Mouse (Mus musculus) layer of hippocampus, postnatal 25 days (tissue): Measurements from ENCODE around the gene Rpl6. TPM values are rescaled to one million over a fixed set of nuclear protein-coding genes. Genes with fewer than 3 reads are reported as not detected.
A peak's percentile ranks its signal among the peaks of the same experiment; 100 is the strongest.
"Not testable (repeated sequence)": the region's sequence is repeated elsewhere in the genome, so short reads cannot be mapped to it uniquely, and the experiment has no call there.

Source experiments
- DNase-seq, 2 experiments: peaks; one replicate each; pipeline ENCODE4 v3.0.0; 2022; ENCODE audit warnings: mixed read lengths in 2 of 2, low spot score in 1 of 2; ENCODE audit errors: extremely low spot score in 1 of 2
- total RNA-seq, 2 experiments: library from RNA; stranded (reverse); gene quantifications; 2 replicates each; pipeline ENCODE4 v1.2.3; 2021

The Rpl6 gene
- total RNA-seq, 2 experiments from 2014 or later, result 433 to 489 TPM

- DNase-seq, result no peak
Measured at GRCm38 (mm10) chr5:121194173-121194572, 10.1 kb upstream of the Rpl6 start.

- no peak for DNase-seq
Measured at GRCm38 (mm10) chr5:121196764-121197163, 7.5 kb upstream of the Rpl6 start.

DNA sequence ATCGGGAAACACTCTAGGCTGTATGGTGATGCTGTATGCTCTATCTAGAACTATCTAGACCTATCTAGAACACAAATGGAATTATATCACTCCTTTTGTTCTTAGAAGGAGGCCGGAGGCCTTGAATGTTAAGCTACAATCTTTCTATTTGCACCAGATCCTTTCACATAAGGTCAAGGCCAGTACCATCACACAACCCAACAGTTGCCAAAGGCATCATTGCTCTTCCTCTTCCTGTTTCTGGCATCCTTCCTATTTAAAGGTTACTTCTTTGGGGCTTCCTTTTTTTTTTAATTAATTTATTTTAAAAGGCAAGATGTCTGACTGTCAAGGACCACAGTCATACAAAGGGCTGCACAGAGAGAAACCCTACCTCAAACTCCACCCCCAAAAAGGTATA is 6.9 kb upstream of the Rpl6 start:
- DNase-seq, result no peak

GRCm38 (mm10) chr5:121198376-121198775 is 5.9 kb upstream of the Rpl6 start:
- no peak for DNase-seq

GRCm38 (mm10) chr5:121201739-121202138 is 2.5 kb upstream of the Rpl6 start:
- no peak for DNase-seq

DNA sequence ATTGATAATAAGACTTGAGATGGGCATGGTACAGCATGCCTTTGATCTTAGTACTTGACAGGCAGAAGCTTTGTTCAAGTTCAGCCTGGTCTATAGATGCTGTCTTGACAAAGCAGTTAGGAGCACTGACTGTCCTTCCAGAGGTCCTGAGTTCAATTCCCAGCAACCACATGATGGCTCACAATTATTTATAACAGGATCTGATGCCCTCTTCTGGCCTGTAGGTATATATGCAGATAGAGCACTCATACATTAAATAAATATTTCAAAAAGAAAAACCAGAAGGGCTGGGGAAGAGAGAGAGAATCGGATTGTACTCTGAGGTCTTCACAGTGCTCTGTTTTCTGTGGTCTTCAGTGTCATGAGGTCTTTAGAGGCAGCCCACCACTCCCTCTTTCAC is 1.8 kb upstream of the Rpl6 start:
- DNase-seq, result no peak

DNA sequence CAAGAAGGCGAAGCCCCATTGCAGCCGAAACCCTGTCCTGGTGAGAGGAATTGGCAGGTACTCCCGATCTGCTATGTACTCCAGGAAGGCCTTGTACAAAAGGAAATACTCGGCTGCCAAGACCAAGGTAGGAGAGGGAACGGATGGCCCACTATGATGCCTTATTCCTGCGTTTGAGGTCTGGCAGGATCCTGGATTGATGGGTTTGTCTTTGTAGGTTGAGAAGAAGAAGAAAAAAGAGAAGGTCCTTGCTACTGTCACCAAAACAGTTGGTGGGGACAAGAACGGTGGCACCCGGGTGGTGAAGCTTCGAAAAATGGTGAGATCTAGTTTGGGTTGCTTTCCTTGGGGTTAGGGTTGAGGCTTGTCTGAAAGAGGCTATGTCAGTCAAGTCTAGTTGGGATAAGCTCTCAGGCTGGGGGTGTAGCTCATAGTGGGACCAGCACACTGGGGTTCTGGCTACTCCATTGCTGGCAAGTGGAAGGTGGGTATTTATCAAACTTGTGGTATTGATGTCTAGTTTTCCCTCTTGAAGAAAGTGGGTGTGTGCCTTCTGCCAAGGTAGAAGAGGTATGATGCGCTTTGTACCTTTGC is 1.4 kb downstream of the Rpl6 start:
- not testable (repeated sequence) for DNase-seq

DNA sequence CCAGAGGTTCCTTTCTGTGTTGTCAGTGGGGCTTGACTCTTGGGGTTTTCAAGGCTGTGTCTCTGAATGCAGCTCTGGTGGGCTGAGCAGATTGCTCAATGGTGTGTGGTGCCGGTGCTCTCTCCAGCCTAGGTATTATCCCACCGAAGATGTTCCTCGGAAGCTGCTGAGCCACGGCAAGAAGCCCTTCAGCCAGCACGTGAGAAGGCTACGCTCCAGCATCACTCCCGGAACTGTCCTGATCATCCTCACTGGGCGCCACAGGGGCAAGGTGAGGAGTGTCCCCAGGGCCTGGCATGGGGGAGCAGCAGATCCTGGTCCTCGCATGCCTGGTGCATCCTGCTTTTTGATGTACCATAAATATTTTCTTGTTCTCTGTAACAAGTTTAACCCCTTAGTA is 2.3 kb downstream of the Rpl6 start:
- DNase-seq, result no peak

- DNase-seq, result no peak
Measured at GRCm38 (mm10) chr5:121206984-121207383, 2.7 kb downstream of the Rpl6 start.

DNA sequence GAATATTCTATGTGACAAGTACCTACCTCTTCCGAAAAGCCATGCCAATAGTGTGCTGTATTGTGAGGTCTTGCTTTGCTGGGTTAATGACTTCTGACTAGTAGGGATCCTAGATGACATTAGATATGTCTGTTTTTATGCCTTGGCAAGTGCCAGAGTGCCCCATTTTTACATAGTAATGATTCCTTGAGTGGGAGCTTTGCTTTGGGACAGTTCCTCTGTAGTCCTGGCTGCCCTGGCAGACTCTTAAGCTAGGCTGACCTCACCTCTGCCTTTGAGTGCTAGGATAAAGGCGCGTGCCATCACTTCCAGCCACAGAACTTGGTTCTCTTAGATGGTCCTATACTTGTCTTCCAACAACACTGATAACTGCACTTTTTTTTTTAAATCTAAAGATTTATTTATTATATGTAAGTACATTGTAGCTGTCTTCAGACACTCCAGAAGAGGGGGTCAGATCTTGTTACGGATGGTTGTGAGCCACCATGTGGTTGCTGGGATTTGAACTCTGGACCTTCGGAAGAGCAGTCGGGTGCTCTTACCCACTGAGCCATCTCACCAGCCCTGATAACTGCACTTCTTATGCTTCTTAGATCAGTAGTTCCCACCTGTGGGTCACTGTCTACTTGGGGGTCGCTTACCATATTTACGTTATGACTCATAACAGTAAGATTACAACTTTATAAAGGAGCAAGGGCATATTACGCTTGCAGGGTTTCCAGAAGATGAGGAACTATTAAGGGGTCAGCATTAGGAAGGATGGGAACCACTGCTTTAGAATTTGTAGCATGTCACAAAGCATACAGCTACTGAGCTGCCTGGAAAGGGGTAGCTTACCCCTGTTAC is 5.7 kb downstream of the Rpl6 start:
- no peak for DNase-seq

DNA sequence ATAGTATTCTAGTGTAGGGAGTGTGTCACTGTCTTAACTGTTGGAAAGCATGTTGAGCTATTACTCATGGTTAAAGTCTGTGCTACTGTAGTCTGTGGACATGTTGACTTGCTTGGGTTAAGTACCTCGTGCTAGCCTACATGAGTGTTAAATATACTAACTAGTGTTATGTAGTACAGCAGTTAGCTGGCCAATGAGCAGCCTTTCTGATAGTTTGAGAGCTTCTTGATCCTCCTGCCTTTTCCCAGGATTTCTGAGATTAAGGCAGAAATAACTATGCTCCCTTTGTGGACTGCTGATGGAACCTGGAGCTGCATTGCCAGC is 6.3 kb downstream of the Rpl6 start:
- DNase-seq, result no peak

DNA sequence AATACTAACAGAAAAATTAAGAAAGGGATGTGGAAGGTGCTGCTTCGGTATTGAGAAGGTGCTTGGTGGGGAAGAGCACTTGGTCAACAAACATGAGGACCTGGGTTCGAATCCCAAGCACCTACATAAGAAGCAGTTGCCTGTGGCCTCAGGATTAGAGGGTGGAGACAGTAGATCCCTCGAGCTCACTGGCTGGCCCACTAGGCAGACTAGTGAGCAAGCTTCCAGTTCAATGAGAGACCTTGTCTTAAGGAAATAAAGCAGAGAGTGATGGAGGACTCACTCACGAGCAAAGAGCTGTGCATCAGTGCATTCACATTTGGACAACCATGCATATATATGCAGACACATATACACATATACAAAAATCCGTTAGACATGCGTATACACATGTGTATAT is 7.8 kb downstream of the Rpl6 start:
- DNase-seq, result no peak

DNA sequence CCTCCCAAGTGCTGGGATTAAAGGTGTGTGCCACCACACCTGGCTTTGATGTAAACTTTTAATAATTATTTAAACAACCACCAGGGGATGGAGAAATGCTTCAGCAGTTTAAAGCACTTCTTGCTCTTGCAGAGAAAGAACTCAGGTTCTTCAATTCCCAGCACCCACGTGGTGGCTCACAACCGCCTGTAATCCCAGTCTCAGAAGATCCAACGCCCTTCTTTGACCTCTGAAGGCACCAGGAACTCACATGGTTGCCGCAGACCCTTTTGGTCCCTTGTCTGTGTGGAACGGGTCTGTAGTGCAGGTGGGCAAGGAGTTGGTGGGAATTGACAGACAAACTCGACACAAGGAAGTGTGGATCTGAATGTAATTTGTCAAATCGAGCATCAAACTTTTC is 10.4 kb downstream of the Rpl6 start:
- DNase-seq, result no peak

DNA sequence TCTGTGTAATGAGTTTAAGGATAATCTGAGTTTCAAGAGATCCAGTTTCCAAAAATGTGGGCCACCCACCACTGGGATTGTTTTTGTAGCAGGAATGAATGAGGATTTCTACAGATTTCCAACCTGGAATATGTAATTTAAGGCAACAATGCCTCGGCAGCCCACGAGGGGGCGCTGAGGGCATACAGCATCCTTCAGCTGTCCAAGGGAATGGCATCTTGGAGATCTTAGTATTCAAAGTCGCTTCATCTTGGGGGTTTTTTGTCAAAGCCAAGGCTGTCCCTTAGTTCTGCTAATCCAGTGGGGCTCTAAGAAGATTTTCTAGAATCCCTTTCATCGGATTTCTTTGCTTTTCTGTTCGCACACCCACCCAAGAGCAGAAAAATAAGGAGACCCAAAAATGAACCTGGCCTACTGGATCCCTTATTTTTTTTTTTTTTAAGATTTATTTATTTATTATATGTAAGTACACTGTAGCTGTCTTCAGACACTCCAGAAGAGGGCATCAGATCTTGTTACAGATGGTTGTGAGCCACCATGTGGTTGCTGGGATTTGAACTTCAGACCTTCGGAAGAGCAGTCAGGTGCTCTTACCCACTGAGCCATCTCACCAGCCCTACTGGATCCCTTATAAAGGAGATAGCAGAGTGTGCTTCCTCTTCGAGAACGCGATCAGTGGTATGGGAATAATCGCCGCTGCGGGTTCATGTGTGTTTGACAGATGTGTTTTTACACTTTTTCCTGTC is 11.3 kb downstream of the Rpl6 start:
- peak; percentile 56 to 75 for DNase-seq

GRCm38 (mm10) chr5:121216126-121216446 is 11.8 kb downstream of the Rpl6 start:
- no peak for DNase-seq

GRCm38 (mm10) chr5:121216584-121217312 is 12.5 kb downstream of the Rpl6 start:
- DNase-seq, result not testable (repeated sequence)

DNA sequence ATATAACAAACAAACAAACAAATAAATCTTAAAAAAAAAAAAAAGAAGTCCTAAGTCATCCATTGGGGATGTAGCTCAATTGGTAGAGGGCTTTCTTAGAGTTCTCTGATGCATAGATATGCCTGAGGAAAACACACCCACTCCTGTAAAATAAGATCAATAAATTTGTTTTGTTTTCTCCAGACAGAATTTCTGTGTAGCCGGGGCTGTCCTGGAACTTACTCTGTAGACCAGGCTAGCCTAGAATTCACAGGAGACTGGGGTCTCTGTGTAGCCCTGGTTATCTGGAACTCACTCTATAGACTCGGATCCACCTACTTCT is 13.0 kb downstream of the Rpl6 start:
- no peak for DNase-seq

DNA sequence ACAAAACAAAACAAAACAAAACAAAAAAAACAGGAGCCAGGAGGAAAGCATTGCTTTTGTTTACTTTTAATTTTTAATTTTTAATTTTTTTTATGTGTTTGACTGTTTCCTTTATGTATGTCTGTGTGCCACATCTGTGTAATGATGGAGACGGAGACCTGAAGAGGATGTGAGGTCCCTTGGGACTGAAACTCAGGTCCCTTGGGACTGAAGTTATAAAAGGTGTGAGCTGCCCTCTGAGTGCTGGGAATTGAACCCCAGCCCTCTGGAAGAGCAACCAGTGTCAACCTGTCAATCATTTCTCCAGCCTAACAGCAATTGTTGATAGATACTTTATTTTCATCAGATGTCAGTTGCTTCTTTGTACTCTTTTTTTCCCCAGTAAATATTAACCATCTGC is 14.9 kb downstream of the Rpl6 start:
- DNase-seq, result no peak

GRCm38 (mm10) chr5:121219980-121220731 is 15.9 kb downstream of the Rpl6 start, which contains the start of gene Hectd4:
Gene Hectd4, plus strand, starts transcription at chr5:121220219.
- peak; percentile 96 to 98 for DNase-seq

DNA sequence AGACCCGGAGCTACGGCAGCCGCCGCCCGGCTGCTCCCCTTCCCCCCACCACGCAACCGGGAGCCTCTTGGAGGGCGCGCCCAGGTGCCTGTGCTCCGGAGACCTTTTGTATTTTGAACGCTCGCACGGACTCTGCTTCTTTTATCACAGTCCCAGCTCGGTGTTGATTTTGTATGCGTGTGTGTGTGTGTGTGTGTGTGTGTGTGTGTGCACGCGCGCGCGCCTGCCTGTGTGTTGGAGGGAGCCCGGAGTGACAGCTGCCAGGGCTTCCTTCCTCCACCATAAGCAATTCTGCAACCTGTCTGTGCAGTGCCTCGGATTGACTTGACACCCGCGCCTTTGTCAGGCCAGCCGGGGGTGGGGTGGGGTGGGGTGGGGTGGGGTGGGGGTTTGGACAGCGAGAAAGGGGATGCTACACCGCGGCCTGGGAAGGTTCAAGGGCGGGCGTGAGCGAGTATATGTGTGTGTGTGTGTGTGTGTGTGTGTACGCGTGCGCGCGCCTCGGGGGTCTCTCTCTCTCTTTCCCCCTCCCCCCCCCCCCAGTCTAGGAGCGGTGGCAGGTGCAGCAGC is 16.5 kb downstream of the Rpl6 start:
- peak in 1 of 2 experiments; percentile 47 for DNase-seq
